Mouse (Mus musculus): ENCODE results near the gene Gtf2h2.

- TF ChIP-seq POLR2A (IDR thresholded peaks at IDR 0.05; ENCODE audit: borderline replicate concordance, extremely low read depth, insufficient read depth, insufficient read length, poor library complexity, severe bottlenecking), result no peak
- TF ChIP-seq CTCF (IDR thresholded peaks at IDR 0.05; ENCODE audit: borderline replicate concordance, extremely low read depth, insufficient read depth, insufficient read length), result no peak
Measured at GRCm38 (mm10) chr13:100463527-100464222, 28.7 kb downstream of the Gtf2h2 start.

All from brain, embryonic 14.5 days (tissue).